Mouse (Mus musculus): ENCODE measurements around the gene 1700088E04Rik.

- TF ChIP-seq CTCF (IDR thresholded peaks at IDR 0.05; ENCODE audit: low read depth, low read length) (no peak), TAL1 (conservative IDR thresholded peaks at IDR 0.05; ENCODE audit: low read depth, low read length) (no peak), GATA1 (IDR thresholded peaks at IDR 0.05; ENCODE audit: borderline replicate concordance, low read length) (no peak)
Measured at GRCm38 (mm10) chr15:79141566-79141917, 489 bp upstream of the 1700088E04Rik start.

Measured in G1E (cell line).